Mouse (Mus musculus) stomach, postnatal 0 days (tissue): Measurements from ENCODE around the gene Ucn3.

Experiments
- CTCF ChIP-seq: IDR thresholded peaks from 2 replicates; pipeline ENCODE4 v1.5.1; 2016; ENCODE audit warnings: antibody characterized with exemption, low read depth, mild to moderate bottlenecking, moderate library complexity
- EP300 ChIP-seq: optimal IDR thresholded peaks from 2 replicates; pipeline ENCODE3; 2016; ENCODE audit warnings: antibody characterized with exemption

- TF ChIP-seq CTCF (no peak), EP300 (no peak)
Measured at GRCm38 (mm10) chr13:3913504-3913903, 31.6 kb downstream of the Ucn3 start.
